Mouse (Mus musculus) MEL (cell line): ENCODE results near the gene Smpd3.

Experiments
- BHLHE40 ChIP-seq: IDR thresholded peaks from 2 replicates; pipeline ENCODE4 v1.6.1; 2012; ENCODE audit warnings: low read depth, mild to moderate bottlenecking, inconsistent platforms, low read length, improper control_type of control experiment, borderline replicate concordance
- CTCF ChIP-seq, 3 experiments: IDR thresholded peaks in 2 of 3; conservative IDR thresholded peaks in 1 of 3; 2 replicates each; pipeline ENCODE4 v1.5.1; 2011 to 2012; ENCODE audit warnings: low read length in 3 of 3, low read depth in 2 of 3, mild to moderate bottlenecking in 2 of 3, improper control_type of control experiment in 1 of 3, inconsistent platforms in 1 of 3, mixed read lengths in 1 of 3, moderate library complexity in 1 of 3; ENCODE audit not compliant: control insufficient read depth in 1 of 3, insufficient read depth in 1 of 3, poor library complexity in 1 of 3, severe bottlenecking in 1 of 3
- KAT2A ChIP-seq: conservative IDR thresholded peaks from 2 replicates; pipeline ENCODE4 v1.6.1; 2012; ENCODE audit warnings: low read depth, low read length, improper control_type of control experiment, inconsistent platforms
- MAX ChIP-seq: IDR thresholded peaks from 2 replicates; pipeline ENCODE4 v1.6.1; 2011; ENCODE audit warnings: low read length, improper control_type of control experiment
- NRF1 ChIP-seq: IDR thresholded peaks from 2 replicates; pipeline ENCODE4 v1.6.1; 2014; ENCODE audit warnings: low read depth, mild to moderate bottlenecking, inconsistent platforms, low read length, improper control_type of control experiment, moderate library complexity; ENCODE audit not compliant: poor library complexity, insufficient read depth, severe bottlenecking
- POLR2A ChIP-seq, 2 experiments: IDR thresholded peaks; 2 replicates each; pipeline ENCODE4 v1.6.1; 2011 to 2012; ENCODE audit warnings: low read length in 2 of 2, mild to moderate bottlenecking in 2 of 2, control low read depth in 1 of 2, improper control_type of control experiment in 1 of 2, low read depth in 1 of 2, moderate library complexity in 1 of 2; ENCODE audit not compliant: control insufficient read depth in 1 of 2, insufficient read depth in 1 of 2, poor library complexity in 1 of 2
- ZC3H11A ChIP-seq: IDR thresholded peaks from 2 replicates; pipeline ENCODE4 v1.6.1; 2012; ENCODE audit warnings: low read depth, mild to moderate bottlenecking, inconsistent platforms, low read length, improper control_type of control experiment

GRCm38 (mm10) chr8:106336561-106336960 lies 1.2 kb downstream of the Smpd3 start:
- TF ChIP-seq CTCF (IDR thresholded peaks at IDR 0.05 in 2 of 3, conservative IDR thresholded peaks at IDR 0.05 in 1 of 3; ENCODE audit: control insufficient read depth in 1 of 3, insufficient read depth in 1 of 3, low read depth in 2 of 3, low read length in 3 of 3, poor library complexity in 1 of 3, severe bottlenecking in 1 of 3) = no peak
- no peak for TF ChIP-seq NRF1
- TF ChIP-seq KAT2A = no peak
- TF ChIP-seq BHLHE40 = no peak
- no peak for TF ChIP-seq MAX
- no peak for TF ChIP-seq POLR2A (IDR thresholded peaks at IDR 0.05; ENCODE audit: control insufficient read depth in 1 of 2, insufficient read depth in 1 of 2, low read depth in 1 of 2, low read length in 2 of 2, poor library complexity in 1 of 2)
- TF ChIP-seq ZC3H11A = no peak
